Mouse (Mus musculus) thymus, adult 2 months (tissue): ENCODE results near the gene Cdk7. TPM values are rescaled to one million over a fixed set of nuclear protein-coding genes. Genes with fewer than 3 reads are reported as not detected.
"Not testable (repeated sequence)": the region's sequence is repeated elsewhere in the genome, so short reads cannot be mapped to it uniquely, and the experiment has no call there.

Source experiments
- DNase-seq: peaks from one replicate; pipeline ENCODE4 v3.0.0; 2021
- H3K27ac ChIP-seq: fragments of 200-500 bp; 2 replicates; pipeline ENCODE4 v1.5.1; 2012; ENCODE audit warnings: low read length, control low read depth; ENCODE audit not compliant: control insufficient read depth, insufficient read depth
- H3K27me3 ChIP-seq: fragments of 200-500 bp; 2 replicates; pipeline ENCODE4 v1.6.1; 2012; ENCODE audit warnings: mild to moderate bottlenecking, low read length, moderate library complexity, mixed read lengths; ENCODE audit not compliant: control insufficient read depth, insufficient read depth
- H3K36me3 ChIP-seq: fragments of 200-500 bp; 2 replicates; pipeline ENCODE4 v1.6.1; 2012; ENCODE audit warnings: mild to moderate bottlenecking, low read length, moderate library complexity; ENCODE audit not compliant: control insufficient read depth, insufficient read depth
- H3K4me1 ChIP-seq: fragments of 200-500 bp; replicated peaks from 2 replicates; pipeline ENCODE4 v1.6.1; 2012; ENCODE audit warnings: low read length; ENCODE audit not compliant: control insufficient read depth, insufficient read depth
- H3K4me3 ChIP-seq: fragments of 200-500 bp; 2 replicates; pipeline ENCODE4 v1.5.1; 2012; ENCODE audit warnings: mild to moderate bottlenecking, low read length, control low read depth, moderate library complexity; ENCODE audit not compliant: control insufficient read depth, insufficient read depth
- CTCF ChIP-seq: fragments of 200-500 bp; IDR thresholded peaks from 2 replicates; pipeline ENCODE4 v1.5.1; 2012; ENCODE audit warnings: mild to moderate bottlenecking, control low read depth, low read length, moderate library complexity, borderline replicate concordance; ENCODE audit not compliant: control insufficient read depth, poor library complexity, insufficient read depth; ENCODE audit errors: extremely low read depth
- POLR2A ChIP-seq: fragments of 200-500 bp; IDR thresholded peaks from 2 replicates; pipeline ENCODE4 v1.6.1; 2012; ENCODE audit warnings: mild to moderate bottlenecking, low read length, control low read depth, moderate library complexity; ENCODE audit not compliant: control insufficient read depth, poor library complexity, insufficient read depth; ENCODE audit errors: extremely low read depth
- WGBS: fragments of 180-500 bp; shearing (Covaris S2); methylation state at CpG from one replicate; pipeline ENCODE4 v1.1.7; 2018; 5-methylcytosine and 5-hydroxymethylcytosine counted together
- polyA plus RNA-seq: library from polyadenylated mRNA; depleted of rRNA; stranded (reverse); fragments of >200 nt; gene quantifications from 2 replicates; pipeline ENCODE4 v1.2.3, GENCODE M21; 2012

Gene Cdk7
- polyA plus RNA-seq, 1 experiment, result 22.0 TPM

DNA sequence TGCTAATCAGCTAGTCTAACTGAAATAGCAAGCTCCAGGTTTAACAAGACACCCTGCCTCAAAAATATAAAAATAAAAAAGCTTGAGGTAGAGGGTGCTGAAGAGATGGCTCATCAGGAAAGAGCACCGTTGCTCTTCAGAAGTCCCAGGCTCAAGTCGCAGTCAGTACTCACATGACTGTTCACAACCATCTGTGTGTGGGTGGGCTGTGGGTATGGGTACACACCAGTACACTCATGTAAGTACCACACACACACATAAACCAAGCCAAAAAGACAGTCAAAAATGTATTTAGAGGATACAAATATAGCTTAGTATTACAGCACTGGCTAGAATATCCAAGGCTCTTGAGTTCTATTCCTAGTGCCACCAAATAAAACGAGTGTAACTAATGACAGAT lies 15.4 kb upstream of the Cdk7 start:
- WGBS, result 94% methylated on average over 3 of the region's 3 CpGs
- Histone ChIP-seq H3K27ac (no peak overlapping the region), H3K4me3 (no peak overlapping the region), H3K4me1 (peaks cover 6% of the 10 kb centered on the region; the same call in 1 of the 2 replicates), H3K27me3 (no peaks in the 10 kb centered on the region), H3K36me3 (no peaks in the 10 kb centered on the region)
- no peak for TF ChIP-seq POLR2A
- DNase-seq, result no peak

DNA sequence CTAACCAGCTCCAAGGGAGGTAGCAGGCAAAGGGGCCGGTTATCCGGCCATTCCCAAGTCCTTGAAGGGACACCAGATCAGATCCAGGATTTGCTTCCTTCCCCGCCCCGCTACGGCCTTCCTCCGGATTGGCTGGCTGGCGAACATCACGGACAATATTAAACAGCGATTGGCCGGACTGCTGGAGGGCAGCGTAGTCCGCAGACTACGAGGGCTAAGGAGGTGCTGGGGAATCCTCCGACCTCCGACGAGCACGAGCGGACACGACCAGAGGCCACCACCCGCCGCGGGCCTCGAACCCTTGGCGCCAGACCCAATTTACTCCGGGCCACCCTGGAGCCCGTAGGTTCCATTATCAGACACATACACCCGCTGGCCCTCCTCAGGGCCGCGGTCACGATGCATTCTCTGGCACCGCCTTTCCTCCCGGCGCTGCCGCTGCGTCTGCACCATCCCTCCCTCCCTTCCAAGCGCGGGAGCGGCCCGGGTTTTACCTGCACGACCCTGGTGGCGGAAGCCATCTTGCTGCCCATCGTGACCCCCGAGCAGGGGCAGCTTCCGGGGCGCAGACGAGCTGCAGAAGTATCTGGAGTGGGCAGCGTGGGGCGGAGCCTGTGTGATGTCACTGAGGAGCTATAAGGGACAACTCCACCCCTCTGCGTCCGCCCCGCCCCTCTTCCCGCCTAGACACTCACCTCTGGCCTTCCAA lies 13.5 kb upstream of the Cdk7 start, which contains the start of gene Mrps36:
TSS of gene Mrps36 (minus strand) at position 624 of the 709 bp plus-strand sequence.
- no peak within 1 kb of the TSS for H3K27ac ChIP-seq
- peak within 1 kb of the TSS; percentile 71 for H3K4me3 ChIP-seq
- WGBS, result under 1% methylated on average over 52 of the region's 52 CpGs
- H3K27me3 ChIP-seq, result no peaks in the 10 kb centered on the region
- H3K4me1 ChIP-seq, result peaks cover 6% of the 10 kb centered on the region; the same call in 1 of the 2 replicates
- peak; percentile 95 for DNase-seq
- H3K36me3 ChIP-seq, result 0 out of 2 replicates have a peak, but pooled peaks cover under 1% of the 10 kb centered on the region
- TF ChIP-seq CTCF (peak; percentile 53; the same call in 1 of the 2 replicates), POLR2A (peak; percentile 44; the same call in 1 of the 2 replicates)

DNA sequence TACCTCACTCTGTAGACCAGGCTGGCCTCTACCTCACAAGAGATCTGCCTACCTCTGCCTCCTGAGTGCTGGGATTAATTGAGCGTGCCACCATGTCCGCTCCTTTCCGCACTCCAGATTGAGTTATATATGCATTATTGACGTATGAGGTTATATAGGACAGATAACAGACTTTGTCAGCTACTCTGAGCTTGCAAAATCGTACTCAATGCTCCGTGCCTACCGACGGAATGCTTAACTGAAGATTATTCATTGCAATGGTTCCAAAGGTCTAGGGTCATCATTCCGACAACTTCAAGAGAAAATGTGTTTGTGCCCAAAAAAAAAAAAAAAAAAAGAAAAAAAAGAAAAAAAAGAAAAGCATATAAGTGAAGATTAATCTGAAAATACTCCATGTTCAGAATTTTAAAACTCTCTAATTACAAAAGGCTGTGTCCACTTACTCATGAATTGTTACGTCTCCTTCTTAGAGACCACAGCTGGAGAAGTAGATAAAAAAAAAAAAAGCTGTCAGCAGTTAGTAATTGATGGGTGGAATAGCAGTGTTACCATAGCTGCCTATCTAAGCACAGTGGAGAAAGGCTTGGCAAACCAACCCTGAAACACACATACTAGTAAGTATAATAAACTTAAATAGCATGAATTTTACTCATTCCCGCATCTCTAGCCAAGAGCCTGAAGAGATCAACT lies 12.8 kb upstream of the Cdk7 start:
- WGBS, result 86% methylated on average over 11 of the region's 11 CpGs
- TF ChIP-seq CTCF, result no peak
- TF ChIP-seq POLR2A, result no peak
- H3K4me3 ChIP-seq, result peak overlapping the region; percentile 71
- H3K27me3 ChIP-seq, result no peaks in the 10 kb centered on the region
- no peak for DNase-seq
- H3K27ac ChIP-seq, result no peak overlapping the region
- peaks cover 6% of the 10 kb centered on the region; the same call in 1 of the 2 replicates for H3K4me1 ChIP-seq
- 0 out of 2 replicates have a peak, but pooled peaks cover 4% of the 10 kb centered on the region for H3K36me3 ChIP-seq

- H3K27me3 ChIP-seq, result no peaks in the 10 kb centered on the region
- no peak overlapping the region for H3K27ac ChIP-seq
- H3K4me1 ChIP-seq, result peaks cover 6% of the 10 kb centered on the region; the same call in 1 of the 2 replicates
- no peak overlapping the region for H3K4me3 ChIP-seq
- DNase-seq, result no peak
- 95% methylated on average over 5 of the region's 5 CpGs for WGBS
- no peak for TF ChIP-seq CTCF
- no peak for TF ChIP-seq POLR2A
- 0 out of 2 replicates have a peak, but pooled peaks cover 4% of the 10 kb centered on the region for H3K36me3 ChIP-seq
Measured at GRCm38 (mm10) chr13:100742831-100743230, 12.1 kb upstream of the Cdk7 start.

GRCm38 (mm10) chr13:100732756-100733155 lies 2.0 kb upstream of the Cdk7 start:
- 96% methylated on average over 2 of the region's 2 CpGs for whole genome bisulfite sequencing
- no peak for TF ChIP-seq CTCF
- TF ChIP-seq POLR2A, result no peak
- Histone ChIP-seq H3K36me3 (peaks cover 3% of the 10 kb centered on the region; the same call in 1 of the 2 replicates), H3K27ac (no peak overlapping the region), H3K4me3 (no peak overlapping the region), H3K27me3 (no peaks in the 10 kb centered on the region), H3K4me1 (peaks cover 2% of the 10 kb centered on the region)
- DNase-seq, result no peak

- not testable (repeated sequence) for DNase-seq, H3K27me3 ChIP-seq, H3K4me3 ChIP-seq, H3K27ac ChIP-seq, H3K36me3 ChIP-seq, H3K4me1 ChIP-seq
- 90% methylated on average over 6 of the region's 6 CpGs for WGBS
Measured at GRCm38 (mm10) chr13:100731462-100732046, 815 bp upstream of the Cdk7 start.
